Mouse (Mus musculus): Measurements from ENCODE around the gene Mrpl42.

DNA sequence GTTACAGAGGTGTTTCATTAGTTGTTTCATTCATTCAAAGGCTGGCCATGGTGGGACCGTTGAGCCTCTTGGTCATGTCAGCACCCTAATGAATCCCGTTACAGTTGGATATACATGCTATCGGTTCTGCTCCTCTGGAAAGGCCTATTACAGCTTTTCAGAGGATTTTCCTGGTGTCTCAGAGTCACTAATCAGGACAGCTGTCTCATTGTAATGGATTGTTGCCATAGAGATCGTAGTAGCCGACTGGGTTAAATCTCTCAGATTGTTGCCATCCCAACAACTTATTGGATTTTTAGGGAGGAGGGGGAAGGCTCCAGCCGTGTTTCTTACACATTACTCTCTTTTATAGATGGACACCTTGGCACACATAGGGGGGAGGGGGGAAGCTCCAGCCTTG, 37.2 kb downstream of the Mrpl42 start:
- no peak for TF ChIP-seq CTCF (IDR thresholded peaks at IDR 0.05; ENCODE audit: borderline replicate concordance, control insufficient read depth, extremely low read depth, insufficient read depth, low read length, poor library complexity)
- TF ChIP-seq POLR2A (IDR thresholded peaks at IDR 0.05; ENCODE audit: control insufficient read depth, extremely low read depth, insufficient read depth, low read length, poor library complexity), result no peak

Data from thymus, adult 2 months (tissue).